Mouse (Mus musculus): ENCODE data around the gene Olfr685. TPM values are rescaled to one million over a fixed set of nuclear protein-coding genes. Genes with fewer than 3 reads are reported as not detected.

The Olfr685 gene
- polyA plus RNA-seq, 1 experiment from 2014 or later, result not detected

- ATAC-seq (replicated peaks; ENCODE audit: low FRiP score, low TSS enrichment, low read depth) (no peak), DNase-seq (ENCODE audit: low spot score) (no peak)
- Histone ChIP-seq H3K27me3 (replicated peaks; ENCODE audit: control insufficient read depth, insufficient read depth, low read length) (no peaks in the 10 kb centered on the region), H3K4me1 (replicated peaks; ENCODE audit: control insufficient read depth, insufficient read depth, low read length) (no peaks in the 10 kb centered on the region), H3K36me3 (ENCODE audit: control insufficient read depth, insufficient read depth, low read length) (no peaks in the 10 kb centered on the region), H3K9ac (ENCODE audit: low read length) (no peak within 1 kb of the TSS), H3K4me3 (ENCODE audit: low read depth, low read length) (no peak within 1 kb of the TSS), H3K27ac (ENCODE audit: low read depth) (no peak within 1 kb of the TSS), H3K9me3 (ENCODE audit: control insufficient read depth, low read length) (no peaks in the 10 kb centered on the region), H3K4me2 (ENCODE audit: low read length) (no peak within 1 kb of the TSS)
- WGBS, result 68% methylated on average over 1 of the region's 1 CpGs
These were observed 22.3 kb downstream of the Olfr685 start, which contains the start of gene Olfr684 for GRCm38 (mm10) chr7:105163553-105163952. Gene Olfr684, minus strand, starts transcription at chr7:105163653.

GRCm38 (mm10) chr7:105146912-105147311 is 38.9 kb downstream of the Olfr685 start, which contains the start of gene Olfr683:
Gene Olfr683, minus strand, starts transcription at chr7:105147012.
- H3K4me2 ChIP-seq (ENCODE audit: low read length), result no peak within 1 kb of the TSS
- H3K9me3 ChIP-seq (ENCODE audit: control insufficient read depth, low read length), result no peaks in the 10 kb centered on the region
- WGBS, result 72% methylated on average over 1 of the region's 1 CpGs
- H3K27me3 ChIP-seq (replicated peaks; ENCODE audit: control insufficient read depth, insufficient read depth, low read length), result no peaks in the 10 kb centered on the region
- H3K9ac ChIP-seq (ENCODE audit: low read length), result no peak within 1 kb of the TSS
- H3K4me3 ChIP-seq (ENCODE audit: low read depth, low read length), result no peak within 1 kb of the TSS
- H3K36me3 ChIP-seq (ENCODE audit: control insufficient read depth, insufficient read depth, low read length), result no peaks in the 10 kb centered on the region
- DNase-seq (ENCODE audit: low spot score), result no peak
- no peak within 1 kb of the TSS for H3K27ac ChIP-seq (ENCODE audit: low read depth)
- H3K4me1 ChIP-seq (replicated peaks; ENCODE audit: control insufficient read depth, insufficient read depth, low read length), result no peaks in the 10 kb centered on the region
- no peak for ATAC-seq (replicated peaks; ENCODE audit: low FRiP score, low TSS enrichment, low read depth)

- H3K27me3 ChIP-seq (replicated peaks; ENCODE audit: control insufficient read depth, insufficient read depth, low read length), result no peaks in the 10 kb centered on the region
- no peak overlapping the region for H3K27ac ChIP-seq (ENCODE audit: low read depth)
- H3K4me1 ChIP-seq (replicated peaks; ENCODE audit: control insufficient read depth, insufficient read depth, low read length), result no peaks in the 10 kb centered on the region
- WGBS, result 73% methylated on average over 2 of the region's 2 CpGs
- DNase-seq (ENCODE audit: low spot score), result no peak
- H3K9me3 ChIP-seq (ENCODE audit: control insufficient read depth, low read length), result no peaks in the 10 kb centered on the region
- no peak overlapping the region for H3K9ac ChIP-seq (ENCODE audit: low read length)
- H3K36me3 ChIP-seq (ENCODE audit: control insufficient read depth, insufficient read depth, low read length), result no peaks in the 10 kb centered on the region
- H3K4me3 ChIP-seq (ENCODE audit: low read depth, low read length), result no peak overlapping the region
- no peak for ATAC-seq (replicated peaks; ENCODE audit: low FRiP score, low TSS enrichment, low read depth)
- no peak overlapping the region for H3K4me2 ChIP-seq (ENCODE audit: low read length)
These were observed 44.5 kb downstream of the Olfr685 start for GRCm38 (mm10) chr7:105141275-105141674.

Other genes with a start within 250 kb of the Olfr685 start
- not detected in 2 replicates for gene Olfr670, start 223.4 kb downstream of the Olfr685 start, polyA plus RNA-seq (2014; fragmentation: Nextera tagmentation; extraction: Ambion mirVana)
- not detected in 2 replicates for gene Olfr671, start 206.9 kb downstream of the Olfr685 start, polyA plus RNA-seq (2014; fragmentation: Nextera tagmentation; extraction: Ambion mirVana)
- not detected in 2 replicates for gene Olfr672, start 184.0 kb downstream of the Olfr685 start, polyA plus RNA-seq (2014; fragmentation: Nextera tagmentation; extraction: Ambion mirVana)
- gene Olfr675, start 157.6 kb downstream of the Olfr685 start, polyA plus RNA-seq (2014; fragmentation: Nextera tagmentation; extraction: Ambion mirVana), result not detected in 2 replicates
- gene Olfr676, start 153.3 kb downstream of the Olfr685 start, polyA plus RNA-seq (2014; fragmentation: Nextera tagmentation; extraction: Ambion mirVana), result not detected in 2 replicates
- gene Olfr677, start 134.6 kb downstream of the Olfr685 start, polyA plus RNA-seq (2014; fragmentation: Nextera tagmentation; extraction: Ambion mirVana), result not detected in 2 replicates
- gene Olfr678, start 121.5 kb downstream of the Olfr685 start, polyA plus RNA-seq (2014; fragmentation: Nextera tagmentation; extraction: Ambion mirVana), result not detected in 2 replicates
- not detected in 2 replicates for gene Olfr679, start 104.8 kb downstream of the Olfr685 start, polyA plus RNA-seq (2014; fragmentation: Nextera tagmentation; extraction: Ambion mirVana)
- gene Olfr680-ps1, start 93.2 kb downstream of the Olfr685 start, polyA plus RNA-seq (2014; fragmentation: Nextera tagmentation; extraction: Ambion mirVana), result not detected in 2 replicates
- not detected in 2 replicates for gene Olfr681, start 69.2 kb downstream of the Olfr685 start, polyA plus RNA-seq (2014; fragmentation: Nextera tagmentation; extraction: Ambion mirVana)
- not detected in 2 replicates for gene Olfr683, start 39.0 kb downstream of the Olfr685 start, polyA plus RNA-seq (2014; fragmentation: Nextera tagmentation; extraction: Ambion mirVana)
- gene Olfr684, start 22.4 kb downstream of the Olfr685 start, polyA plus RNA-seq (2014; fragmentation: Nextera tagmentation; extraction: Ambion mirVana), result not detected in 2 replicates
- gene Olfr686, start 21.5 kb upstream of the Olfr685 start, polyA plus RNA-seq (2014; fragmentation: Nextera tagmentation; extraction: Ambion mirVana), result not detected in 2 replicates
- gene Olfr688, start 102.1 kb upstream of the Olfr685 start, polyA plus RNA-seq (2014; fragmentation: Nextera tagmentation; extraction: Ambion mirVana), result not detected in 2 replicates
- not detected in 2 replicates for gene Olfr689, start 125.2 kb upstream of the Olfr685 start, polyA plus RNA-seq (2014; fragmentation: Nextera tagmentation; extraction: Ambion mirVana)
- not detected in 2 replicates for gene Olfr690, start 148.1 kb upstream of the Olfr685 start, polyA plus RNA-seq (2014; fragmentation: Nextera tagmentation; extraction: Ambion mirVana)
- gene Olfr691, start 156.3 kb upstream of the Olfr685 start, polyA plus RNA-seq (2014; fragmentation: Nextera tagmentation; extraction: Ambion mirVana), result not detected in 2 replicates
- gene Olfr692, start 182.2 kb upstream of the Olfr685 start, polyA plus RNA-seq (2014; fragmentation: Nextera tagmentation; extraction: Ambion mirVana), result not detected in 2 replicates
- not detected in 2 replicates for gene Gm5901, start 189.0 kb upstream of the Olfr685 start, polyA plus RNA-seq (2014; fragmentation: Nextera tagmentation; extraction: Ambion mirVana)
- gene Fam160a2, start 214.0 kb upstream of the Olfr685 start, polyA plus RNA-seq (2014; fragmentation: Nextera tagmentation; extraction: Ambion mirVana), result 41.7 and 45.6 TPM in 2 replicates
- not detected in 2 replicates for gene Cnga4, start 218.6 kb upstream of the Olfr685 start, polyA plus RNA-seq (2014; fragmentation: Nextera tagmentation; extraction: Ambion mirVana)
- 0.11 and 0.34 TPM in 2 replicates for gene Cckbr, start 239.7 kb upstream of the Olfr685 start, polyA plus RNA-seq (2014; fragmentation: Nextera tagmentation; extraction: Ambion mirVana)

Measured in intestine, embryonic 14.5 days (tissue).